Mouse (Mus musculus) MEL (cell line): Measurements from ENCODE around the gene Sh3gl3.

ENCODE experiments used
- CTCF ChIP-seq, 3 experiments: IDR thresholded peaks in 2 of 3; conservative IDR thresholded peaks in 1 of 3; 2 replicates each; pipeline ENCODE4 v1.5.1; 2011 to 2012; ENCODE audit warnings: low read length in 3 of 3, low read depth in 2 of 3, mild to moderate bottlenecking in 2 of 3, improper control_type of control experiment in 1 of 3, inconsistent platforms in 1 of 3, mixed read lengths in 1 of 3, moderate library complexity in 1 of 3; ENCODE audit not compliant: control insufficient read depth in 1 of 3, insufficient read depth in 1 of 3, poor library complexity in 1 of 3, severe bottlenecking in 1 of 3
- GATA1 ChIP-seq: IDR thresholded peaks from 2 replicates; pipeline ENCODE4 v1.6.1; 2011; ENCODE audit warnings: low read depth, low read length, improper control_type of control experiment
- NELFE ChIP-seq: IDR thresholded peaks from 2 replicates; pipeline ENCODE4 v1.6.1; 2011; ENCODE audit warnings: low read depth, low read length, improper control_type of control experiment
- POLR2AphosphoS2 ChIP-seq: IDR thresholded peaks from 2 replicates; pipeline ENCODE4 v1.6.1; 2011; ENCODE audit warnings: low read length, improper control_type of control experiment
- USF1 ChIP-seq: IDR thresholded peaks from 2 replicates; pipeline ENCODE4 v1.6.1; 2014; ENCODE audit warnings: low read depth, mild to moderate bottlenecking, inconsistent platforms, low read length, improper control_type of control experiment, moderate library complexity
- ZC3H11A ChIP-seq: IDR thresholded peaks from 2 replicates; pipeline ENCODE4 v1.6.1; 2012; ENCODE audit warnings: low read depth, mild to moderate bottlenecking, inconsistent platforms, low read length, improper control_type of control experiment

GRCm38 (mm10) chr7:82282011-82282410 lies 108.4 kb downstream of the Sh3gl3 start:
- TF ChIP-seq ZC3H11A = no peak
- no peak for TF ChIP-seq CTCF (IDR thresholded peaks at IDR 0.05 in 2 of 3, conservative IDR thresholded peaks at IDR 0.05 in 1 of 3; ENCODE audit: control insufficient read depth in 1 of 3, insufficient read depth in 1 of 3, low read depth in 2 of 3, low read length in 3 of 3, poor library complexity in 1 of 3, severe bottlenecking in 1 of 3)
- no peak for TF ChIP-seq GATA1
- TF ChIP-seq USF1 = no peak
- no peak for TF ChIP-seq NELFE
- TF ChIP-seq POLR2AphosphoS2 = no peak
